Mouse (Mus musculus): ENCODE data around the gene Gosr2.

Gene Gosr2

GRCm38 (mm10) chr11:103647921-103648620 is 49.6 kb downstream of the Gosr2 start:
- DNase-seq (ENCODE audit: low read depth, low spot score) = no peak

- DNase-seq (ENCODE audit: low read depth, low spot score) = no peak
Measured at GRCm38 (mm10) chr11:103646301-103646700, 51.4 kb downstream of the Gosr2 start.

- DNase-seq (ENCODE audit: low read depth, low spot score) = no peak
Measured at GRCm38 (mm10) chr11:103645731-103646130, 52.0 kb downstream of the Gosr2 start.

GRCm38 (mm10) chr11:103643211-103643610 is 54.5 kb downstream of the Gosr2 start:
- DNase-seq (ENCODE audit: low read depth, low spot score) = no peak

- peak; percentile 23 for DNase-seq (ENCODE audit: low read depth, low spot score)
Measured at GRCm38 (mm10) chr11:103639407-103639946, 58.2 kb downstream of the Gosr2 start.

GRCm38 (mm10) chr11:103638790-103639189 is 58.9 kb downstream of the Gosr2 start, which contains the start of gene Lyzl6:
Gene Lyzl6 (minus strand): TSS chr11:103638890.
- DNase-seq (ENCODE audit: low read depth, low spot score) = no peak

- no peak for DNase-seq (ENCODE audit: low read depth, low spot score)
Measured at GRCm38 (mm10) chr11:103636261-103636660, 61.4 kb downstream of the Gosr2 start.

- no peak for DNase-seq (ENCODE audit: low read depth, low spot score)
Measured at GRCm38 (mm10) chr11:103635481-103635880, 62.2 kb downstream of the Gosr2 start.

- no peak for DNase-seq (ENCODE audit: low read depth, low spot score)
Measured at GRCm38 (mm10) chr11:103634806-103635205, 62.9 kb downstream of the Gosr2 start.

- no peak for DNase-seq (ENCODE audit: low read depth, low spot score)
Measured at GRCm38 (mm10) chr11:103627453-103627852, 70.2 kb downstream of the Gosr2 start.
